Mouse (Mus musculus) forebrain, embryonic 12.5 days (tissue): Measurements from ENCODE around the gene Foxe1. TPM values are rescaled to one million over a fixed set of nuclear protein-coding genes. Genes with fewer than 3 reads are reported as not detected.
A peak's percentile ranks its signal among the peaks of the same experiment; 100 is the strongest.

ENCODE experiments used
- ATAC-seq: fragments of 200-750 bp; cut with Nextera tagmentation; 2 replicates; pipeline ENCODE4 v1.8.0; 2017; ENCODE audit warnings: moderate TSS enrichment; ENCODE audit not compliant: low FRiP score
- H3K27ac ChIP-seq: fragments of 300-500 bp; sonication (generic); 2 replicates; pipeline ENCODE4 v1.5.1; 2016; ENCODE audit warnings: mild to moderate bottlenecking
- H3K27me3 ChIP-seq: fragments of 300-500 bp; sonication (generic); 2 replicates; pipeline ENCODE4 v1.6.1; 2016; ENCODE audit warnings: mild to moderate bottlenecking
- H3K36me3 ChIP-seq: fragments of 300-500 bp; sonication (generic); replicated peaks from 2 replicates; pipeline ENCODE4 v1.6.1; 2016; ENCODE audit warnings: mild to moderate bottlenecking
- H3K4me1 ChIP-seq: fragments of 300-500 bp; sonication (generic); 2 replicates; pipeline ENCODE4 v1.6.1; 2016
- H3K4me2 ChIP-seq: fragments of 300-500 bp; sonication (generic); 2 replicates; pipeline ENCODE4 v1.6.1; 2016; ENCODE audit warnings: mild to moderate bottlenecking, moderate library complexity
- H3K4me3 ChIP-seq: fragments of 300-500 bp; sonication (generic); replicated peaks from 2 replicates; pipeline ENCODE4 v1.5.1; 2016; ENCODE audit warnings: mild to moderate bottlenecking
- H3K9ac ChIP-seq: fragments of 300-500 bp; sonication (generic); 2 replicates; pipeline ENCODE4 v1.6.1; 2016; ENCODE audit warnings: mild to moderate bottlenecking
- H3K9me3 ChIP-seq: fragments of 300-500 bp; sonication (generic); 2 replicates; pipeline ENCODE4 v1.6.1; 2016
- WGBS: fragments of 180-500 bp; shearing (Covaris S2); methylation state at CpG from one replicate; pipeline ENCODE4 v1.1.7; 2016; 5-methylcytosine and 5-hydroxymethylcytosine counted together
- polyA plus RNA-seq: library from polyadenylated mRNA; unstranded; fragments of >200 nt; fragmentation: Nextera tagmentation; extraction: Ambion mirVana; gene quantifications from 2 replicates; pipeline ENCODE4 v1.2.1, GENCODE M21; 2016

The Foxe1 gene
- polyA plus RNA-seq: not detected in 2 replicates

DNA sequence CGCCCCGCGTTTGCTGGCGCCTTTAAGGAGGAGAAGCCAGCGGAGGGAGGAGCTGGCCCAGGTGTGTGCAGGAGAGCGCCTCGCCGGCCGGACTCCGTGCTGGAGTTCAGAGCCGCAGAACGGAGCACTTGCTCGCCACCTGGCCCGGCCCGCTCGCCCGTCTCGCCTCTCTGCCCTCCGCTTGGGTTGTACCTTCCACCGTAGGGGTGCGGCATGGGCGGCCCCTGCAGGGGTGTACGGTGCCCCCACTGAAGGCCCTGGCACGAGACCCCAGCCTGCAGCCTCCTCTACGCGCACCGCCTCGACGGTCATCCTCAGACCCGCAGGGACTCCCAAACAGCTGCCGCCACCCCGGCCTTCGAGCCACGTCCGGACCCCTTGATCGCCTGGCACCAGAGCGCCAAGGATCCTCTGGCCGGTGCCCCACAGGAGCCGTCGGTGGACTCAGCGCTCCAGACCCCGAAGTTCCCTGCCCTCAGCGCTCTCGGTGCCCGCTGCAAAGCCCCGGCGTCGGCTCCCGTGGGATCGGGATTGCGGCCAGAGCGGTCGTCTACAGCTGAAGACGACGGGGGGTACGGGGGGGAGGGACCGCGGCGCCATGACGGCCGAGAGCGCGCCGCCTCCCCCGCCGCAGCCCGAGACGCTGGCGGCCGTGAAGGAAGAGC, at the start of gene Foxe1:
Gene Foxe1, plus strand, starts transcription at position 14 of the 665 bp plus-strand sequence.
- Histone ChIP-seq H3K4me2 (peak within 1 kb of the TSS; percentile 49), H3K27me3 (peaks cover 93% of the 10 kb centered on the region), H3K36me3 (no peaks in the 10 kb centered on the region), H3K9me3 (no peaks in the 10 kb centered on the region), H3K4me3 (peak within 1 kb of the TSS; percentile 40), H3K4me1 (peaks cover 21% of the 10 kb centered on the region), H3K27ac (no peak within 1 kb of the TSS), H3K9ac (no peak within 1 kb of the TSS)
- WGBS: under 1% methylated on average over 64 of the region's 70 CpGs
- ATAC-seq: no peak

DNA sequence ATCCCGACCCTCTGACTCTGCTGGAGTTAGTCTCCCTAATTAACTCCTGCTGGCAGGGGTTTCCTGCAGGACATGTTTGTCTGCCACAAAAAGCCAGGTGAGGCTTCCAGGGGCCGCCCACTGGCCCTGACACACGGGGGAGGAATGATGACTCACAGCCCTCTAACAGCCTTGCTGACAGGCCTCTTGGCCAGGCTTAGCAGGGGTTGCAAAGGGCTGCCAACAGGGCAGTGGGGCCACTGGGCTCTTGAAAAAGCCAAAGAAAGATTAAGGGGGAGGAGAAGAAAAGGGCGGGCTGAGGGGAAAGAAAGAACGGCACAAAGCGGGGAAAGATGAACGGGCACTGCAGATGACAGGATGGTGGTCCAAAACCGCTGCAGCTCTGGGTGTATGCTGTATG, 39.3 kb upstream of the Foxe1 start:
- 5% methylated on average over 8 of the region's 8 CpGs for WGBS
- H3K4me1 ChIP-seq: peaks cover 10% of the 10 kb centered on the region

DNA sequence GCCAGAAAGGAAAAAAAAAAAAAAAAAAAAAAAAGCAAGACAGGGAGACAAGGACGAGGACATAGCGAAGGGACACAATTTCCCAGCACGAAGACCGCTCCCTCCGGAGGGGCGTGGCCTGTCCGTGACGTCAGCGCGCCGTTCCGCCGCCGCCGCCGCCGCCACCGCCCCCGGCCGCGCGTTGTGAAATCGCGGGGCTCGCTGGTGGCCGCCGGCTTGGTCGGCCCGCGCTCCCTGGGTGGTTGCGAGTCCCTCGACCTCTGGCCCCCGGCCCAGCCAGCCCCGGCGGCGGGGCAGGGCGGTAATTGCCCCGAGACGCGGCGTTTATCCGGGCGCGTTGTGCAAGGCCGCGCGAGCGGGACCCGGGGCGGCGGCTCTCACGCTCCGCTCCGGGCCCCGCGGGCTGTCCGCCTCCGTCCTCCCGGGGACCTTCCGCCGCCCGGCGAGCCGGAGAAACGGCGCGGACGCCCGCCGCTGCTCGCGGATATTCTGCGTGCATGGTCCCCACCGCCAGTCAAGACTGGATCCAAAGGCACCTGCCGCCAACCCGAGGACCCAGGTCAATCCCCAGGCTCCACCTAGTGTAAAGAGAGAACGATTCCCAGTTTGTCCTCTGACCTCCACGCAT, 38.5 kb upstream of the Foxe1 start:
- ATAC-seq: peak; percentile 94
- peaks cover 10% of the 10 kb centered on the region for H3K4me1 ChIP-seq
- H3K27me3 ChIP-seq: peaks cover 49% of the 10 kb centered on the region
- H3K4me3 ChIP-seq: peak overlapping the region; percentile 85
- peak overlapping the region; percentile 63 for H3K27ac ChIP-seq
- H3K4me2 ChIP-seq: peak overlapping the region; percentile 78
- H3K9ac ChIP-seq: peak overlapping the region; percentile 87
- under 1% methylated on average over 61 of the region's 78 CpGs for WGBS
- H3K9me3 ChIP-seq: no peaks in the 10 kb centered on the region
- H3K36me3 ChIP-seq: no peaks in the 10 kb centered on the region

More for the DNA sequence above, 39.3 kb upstream of the Foxe1 start:
- H3K4me3 ChIP-seq: no peak overlapping the region
- no peak for ATAC-seq
- no peaks in the 10 kb centered on the region for H3K9me3 ChIP-seq
- peaks cover 46% of the 10 kb centered on the region for H3K27me3 ChIP-seq
- H3K9ac ChIP-seq: peak overlapping the region; percentile 44
- H3K4me2 ChIP-seq: peak overlapping the region; percentile 78
- no peak overlapping the region for H3K27ac ChIP-seq
- H3K36me3 ChIP-seq: no peaks in the 10 kb centered on the region

DNA sequence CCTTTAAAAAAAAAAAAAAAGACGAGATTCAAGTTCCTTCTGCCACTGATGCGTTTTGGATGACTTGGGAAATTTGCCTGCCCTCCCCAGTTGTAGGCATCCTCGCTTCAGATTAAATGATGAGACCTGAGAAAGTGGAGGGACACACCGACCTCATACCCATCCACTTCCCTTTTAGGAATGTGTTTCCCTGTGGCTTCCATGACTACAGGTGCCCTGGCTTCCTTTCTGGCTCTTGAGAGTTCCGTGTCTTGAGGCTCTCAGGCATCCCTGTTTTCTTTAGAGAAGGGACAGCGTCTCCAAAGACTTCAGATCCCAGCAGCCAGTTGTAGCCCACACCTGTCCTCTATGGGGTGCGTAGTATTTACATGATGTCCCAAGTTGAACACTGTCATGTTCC, 38.0 kb upstream of the Foxe1 start:
- peak overlapping the region; percentile 78 for H3K4me2 ChIP-seq
- no peaks in the 10 kb centered on the region for H3K36me3 ChIP-seq
- 16% methylated on average over 7 of the region's 7 CpGs for WGBS
- peak overlapping the region; percentile 85 for H3K4me3 ChIP-seq
- no peak overlapping the region for H3K27ac ChIP-seq
- H3K9ac ChIP-seq: peak overlapping the region; percentile 87; the same call in 1 of the 2 replicates
- no peaks in the 10 kb centered on the region for H3K9me3 ChIP-seq
- ATAC-seq: no peak
- peaks cover 10% of the 10 kb centered on the region for H3K4me1 ChIP-seq
- H3K27me3 ChIP-seq: peaks cover 49% of the 10 kb centered on the region

DNA sequence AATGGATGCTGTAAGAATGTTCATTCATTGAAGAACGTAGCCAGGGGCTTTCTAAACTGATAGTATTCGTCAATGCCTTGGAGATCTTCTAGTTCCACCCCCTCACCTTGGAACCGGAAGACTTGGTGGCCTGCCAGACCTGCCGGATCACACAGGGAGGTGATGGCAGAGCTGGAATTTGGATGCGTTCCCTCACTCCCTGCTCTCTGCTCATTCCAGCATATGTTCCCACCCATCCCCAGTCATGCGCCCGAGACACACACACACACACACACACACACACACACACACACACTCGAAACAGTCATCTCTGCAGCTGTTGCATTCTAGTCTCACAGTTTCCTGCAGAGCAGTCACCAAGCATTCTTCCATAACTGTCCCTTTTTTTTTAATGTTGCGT, 36.1 kb upstream of the Foxe1 start:
- Histone ChIP-seq H3K9me3 (no peaks in the 10 kb centered on the region), H3K9ac (no peak overlapping the region), H3K36me3 (no peaks in the 10 kb centered on the region), H3K4me3 (no peak overlapping the region), H3K4me1 (peaks cover 10% of the 10 kb centered on the region), H3K27ac (no peak overlapping the region), H3K4me2 (no peak overlapping the region), H3K27me3 (peaks cover 59% of the 10 kb centered on the region)
- WGBS: 65% methylated on average over 9 of the region's 9 CpGs
- no peak for ATAC-seq

DNA sequence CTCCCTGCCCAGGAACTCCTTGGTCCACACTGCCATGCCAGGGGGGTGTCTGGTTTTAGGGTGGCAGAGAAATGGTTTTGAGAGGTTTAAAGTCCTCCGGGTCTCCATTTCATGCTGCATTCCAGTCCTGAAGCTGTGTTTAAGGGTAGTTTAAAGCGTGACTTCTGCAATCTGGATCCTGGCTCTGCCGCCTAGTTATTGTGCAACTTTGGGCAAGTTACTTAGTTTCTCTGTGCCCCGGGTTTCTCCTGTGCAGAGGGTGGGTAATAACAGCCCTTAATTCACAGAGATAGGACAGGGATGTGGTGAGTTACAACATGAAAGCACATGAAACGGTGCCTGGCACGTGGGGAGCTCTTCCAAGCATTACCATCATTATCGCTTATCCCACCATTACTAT, 35.5 kb upstream of the Foxe1 start:
- no peak overlapping the region for H3K27ac ChIP-seq
- no peak for ATAC-seq
- no peak overlapping the region for H3K9ac ChIP-seq
- H3K36me3 ChIP-seq: no peaks in the 10 kb centered on the region
- H3K4me1 ChIP-seq: peaks cover 10% of the 10 kb centered on the region
- WGBS: 93% methylated on average over 7 of the region's 7 CpGs
- no peak overlapping the region for H3K4me2 ChIP-seq
- H3K9me3 ChIP-seq: no peaks in the 10 kb centered on the region
- peaks cover 55% of the 10 kb centered on the region for H3K27me3 ChIP-seq
- no peak overlapping the region for H3K4me3 ChIP-seq

DNA sequence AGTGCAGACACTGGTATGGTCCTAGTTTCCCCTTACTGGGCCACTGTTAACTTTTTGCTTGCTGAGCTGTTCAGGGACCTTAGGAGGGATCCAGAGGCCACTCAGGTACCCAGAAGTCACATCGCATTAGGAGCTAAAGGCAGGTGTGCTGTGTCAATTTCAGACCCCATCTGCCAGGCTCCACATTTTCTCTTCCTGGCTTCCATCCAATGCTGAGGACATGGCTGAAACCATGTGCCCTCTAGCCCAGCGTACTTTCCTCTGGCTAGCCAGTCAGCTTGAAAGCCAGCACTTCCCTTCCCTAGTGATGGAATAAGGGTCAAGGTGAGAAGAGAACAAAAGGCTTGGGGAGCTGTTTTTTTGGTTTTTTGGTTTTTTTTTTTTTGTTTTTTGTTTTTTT, 31.8 kb upstream of the Foxe1 start:
- no peak overlapping the region for H3K4me3 ChIP-seq
- no peaks in the 10 kb centered on the region for H3K36me3 ChIP-seq
- H3K9me3 ChIP-seq: no peaks in the 10 kb centered on the region
- H3K4me1 ChIP-seq: no peaks in the 10 kb centered on the region
- 81% methylated on average over 2 of the region's 2 CpGs for WGBS
- no peak overlapping the region for H3K9ac ChIP-seq
- H3K27me3 ChIP-seq: peaks cover 33% of the 10 kb centered on the region
- H3K4me2 ChIP-seq: no peak overlapping the region
- ATAC-seq: no peak
- H3K27ac ChIP-seq: no peak overlapping the region

DNA sequence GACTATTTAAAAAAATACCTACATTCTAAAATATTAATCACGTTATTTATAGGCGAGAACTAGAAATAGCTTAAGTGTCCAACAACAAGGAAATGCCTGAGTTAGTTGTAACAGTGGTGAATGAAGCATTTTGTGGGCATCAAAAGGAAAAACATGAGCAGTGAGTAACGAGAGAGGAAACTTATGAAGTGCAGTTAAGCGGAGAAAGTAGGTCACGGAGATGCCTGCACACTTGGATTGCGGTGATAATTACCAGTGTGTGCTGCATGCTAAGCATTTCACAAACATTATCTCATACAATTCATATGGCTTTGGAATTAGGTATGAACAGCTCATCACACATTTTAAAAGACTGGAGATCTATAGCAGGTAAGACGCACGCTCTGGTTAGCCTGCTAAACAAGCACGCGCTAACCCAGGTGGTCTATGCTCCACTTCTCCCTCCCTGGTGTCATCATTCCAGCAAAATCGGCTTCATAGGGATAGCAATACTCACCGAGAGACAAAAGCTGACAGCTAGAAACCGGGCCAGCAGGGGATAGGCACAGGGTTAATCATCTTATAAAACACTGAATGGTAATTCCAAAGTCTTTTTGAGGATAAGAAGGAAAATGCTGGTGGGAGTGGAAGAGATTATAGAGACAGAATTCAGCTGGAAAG, 21.5 kb upstream of the Foxe1 start:
- Histone ChIP-seq H3K27me3 (peaks cover 15% of the 10 kb centered on the region; the same call in 1 of the 2 replicates), H3K4me1 (no peaks in the 10 kb centered on the region), H3K4me2 (no peak overlapping the region), H3K9me3 (no peaks in the 10 kb centered on the region), H3K36me3 (no peaks in the 10 kb centered on the region), H3K9ac (no peak overlapping the region), H3K4me3 (no peak overlapping the region), H3K27ac (no peak overlapping the region)
- no peak for ATAC-seq
- WGBS: 74% methylated on average over 13 of the region's 13 CpGs

DNA sequence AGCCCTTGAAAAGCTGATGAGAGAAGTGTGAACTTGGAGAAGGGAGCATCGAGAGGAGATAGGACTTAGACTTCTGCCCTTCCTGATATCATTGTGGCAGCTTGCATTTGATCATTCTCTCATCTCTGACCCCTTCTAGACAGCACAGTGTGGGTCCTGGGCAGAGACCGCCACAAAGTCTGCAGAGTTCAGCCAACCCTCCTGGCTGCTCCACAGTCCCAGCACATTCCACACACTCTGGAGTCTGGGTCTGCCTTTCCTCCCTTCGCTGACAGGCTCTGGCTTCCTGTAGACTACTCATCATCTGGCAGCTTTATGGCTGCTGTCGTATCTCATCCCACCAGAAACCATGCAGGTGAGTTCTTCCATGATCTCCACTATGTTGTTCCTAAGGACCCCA, 20.7 kb upstream of the Foxe1 start:
- no peak for ATAC-seq
- H3K4me2 ChIP-seq: no peak overlapping the region
- WGBS: 75% methylated on average over 4 of the region's 4 CpGs

DNA sequence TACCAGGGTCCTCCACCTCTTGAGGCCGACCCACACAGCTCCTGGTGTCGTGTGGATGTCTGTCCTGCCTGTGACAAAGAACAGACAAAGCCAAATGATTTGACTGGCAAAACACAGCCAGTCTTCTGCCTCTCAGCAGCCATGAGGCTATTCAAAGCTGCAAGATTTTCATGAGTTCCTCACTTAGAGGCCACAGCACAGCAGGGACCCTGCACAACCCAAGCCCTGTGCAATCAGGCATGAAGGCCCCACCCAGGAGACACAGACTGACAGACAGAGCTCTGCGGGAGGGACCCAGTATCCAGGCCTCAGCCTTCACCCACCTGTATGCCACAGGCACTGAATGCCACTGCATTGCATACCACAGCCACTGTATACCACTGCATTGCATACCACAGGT, 14.5 kb upstream of the Foxe1 start:
- H3K27ac ChIP-seq: no peak overlapping the region
- H3K9ac ChIP-seq: no peak overlapping the region
- no peak overlapping the region for H3K4me2 ChIP-seq
- H3K36me3 ChIP-seq: no peaks in the 10 kb centered on the region
- H3K4me3 ChIP-seq: no peak overlapping the region
- no peaks in the 10 kb centered on the region for H3K9me3 ChIP-seq
- ATAC-seq: no peak
- WGBS: 35% methylated on average over 3 of the region's 3 CpGs
- H3K4me1 ChIP-seq: no peaks in the 10 kb centered on the region
- H3K27me3 ChIP-seq: peaks cover 18% of the 10 kb centered on the region

More for the DNA sequence above, 20.7 kb upstream of the Foxe1 start:
- H3K27me3 ChIP-seq: peaks cover 15% of the 10 kb centered on the region; the same call in 1 of the 2 replicates
- no peak overlapping the region for H3K4me3 ChIP-seq
- H3K9me3 ChIP-seq: no peaks in the 10 kb centered on the region
- H3K4me1 ChIP-seq: no peaks in the 10 kb centered on the region
- no peak overlapping the region for H3K9ac ChIP-seq
- no peak overlapping the region for H3K27ac ChIP-seq
- no peaks in the 10 kb centered on the region for H3K36me3 ChIP-seq

DNA sequence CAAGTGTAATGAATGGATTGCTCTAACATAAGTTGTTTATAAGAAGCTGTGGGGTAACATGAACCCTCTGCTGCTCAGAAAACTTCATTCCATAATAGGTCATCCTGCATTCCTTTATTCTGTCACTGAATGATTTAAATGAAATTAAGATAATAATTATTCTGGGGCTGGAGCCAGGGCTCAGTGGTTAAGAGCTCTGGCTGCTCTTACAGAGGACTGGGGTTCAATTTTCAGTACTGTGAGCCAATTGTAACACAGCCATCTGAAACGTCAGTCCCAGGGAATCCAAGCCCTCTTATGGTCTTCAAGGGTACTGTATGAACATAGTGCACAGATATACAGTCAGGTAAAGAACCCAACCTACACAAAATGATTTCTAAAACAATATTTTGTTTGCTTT, 7.6 kb upstream of the Foxe1 start:
- H3K9me3 ChIP-seq: no peaks in the 10 kb centered on the region
- H3K4me2 ChIP-seq: no peak overlapping the region
- peaks cover 4% of the 10 kb centered on the region; the same call in 1 of the 2 replicates for H3K4me1 ChIP-seq
- ATAC-seq: no peak
- 29% methylated on average over 1 of the region's 1 CpGs for WGBS
- H3K36me3 ChIP-seq: no peaks in the 10 kb centered on the region
- H3K27me3 ChIP-seq: peaks cover 62% of the 10 kb centered on the region
- H3K27ac ChIP-seq: no peak overlapping the region
- H3K9ac ChIP-seq: no peak overlapping the region
- no peak overlapping the region for H3K4me3 ChIP-seq

DNA sequence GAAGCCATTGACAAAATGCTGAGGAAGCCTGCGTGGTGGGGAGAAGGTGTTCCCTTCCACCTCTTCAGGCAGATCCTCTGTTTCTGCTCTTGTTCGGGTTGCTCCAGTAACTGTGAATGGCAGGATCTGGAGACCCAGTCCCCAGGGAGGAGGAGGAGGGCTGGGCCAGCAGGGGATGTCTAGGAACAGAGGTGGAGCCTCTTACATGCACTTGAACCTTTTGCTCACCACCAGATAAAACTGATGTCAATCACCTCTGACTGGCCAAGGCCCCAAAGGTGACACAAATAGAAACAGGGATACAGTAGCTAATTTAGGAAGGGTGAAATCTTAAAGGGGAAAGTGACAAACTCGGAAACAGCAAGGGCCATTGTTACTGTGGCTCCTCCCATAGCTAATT, 5.4 kb upstream of the Foxe1 start:
- no peak overlapping the region for H3K9ac ChIP-seq
- ATAC-seq: no peak
- H3K36me3 ChIP-seq: no peaks in the 10 kb centered on the region
- H3K4me2 ChIP-seq: no peak overlapping the region
- H3K9me3 ChIP-seq: no peaks in the 10 kb centered on the region
- WGBS: 1% methylated on average over 3 of the region's 3 CpGs
- no peak overlapping the region for H3K4me3 ChIP-seq
- peaks cover 4% of the 10 kb centered on the region; the same call in 1 of the 2 replicates for H3K4me1 ChIP-seq
- peaks cover 76% of the 10 kb centered on the region for H3K27me3 ChIP-seq
- no peak overlapping the region for H3K27ac ChIP-seq
